ENCODE assay signal across 13 mouse cellular contexts in genomic region chr15:3720668-3721340, GRCm38 (mm10).
DNase-seq lines count a peak whose midpoint lies in the region; ATAC-seq lines count a peak whose summit lies in the region.
"Had no signal": no experiment of that assay in that cellular context is flagged by ENCODE, and none has a peak within 500 bp of the region (broad histone marks: within the 10 kb centered on the region; RNA-seq: fewer than 3 reads in every experiment).

No protein-coding gene starts in this region.

- H3K9me3 ChIP-seq in lung, embryonic 16.5 days (ENCODE audit: control insufficient read depth, low read length), result no peaks in the 10 kb centered on the region
- H3K9me3 ChIP-seq: limb, embryonic 12.5 days had no signal

- H3K4me2 ChIP-seq in lung, embryonic 16.5 days (ENCODE audit: low read depth, low read length), result no peak overlapping the region
- H3K4me2 ChIP-seq: heart, embryonic 13.5 days; limb, embryonic 12.5 days had no signal

- no peak overlapping the region for H3K4me3 ChIP-seq in lung, embryonic 16.5 days (ENCODE audit: low read length)
- H3K4me3 ChIP-seq: heart, embryonic 13.5 days; left cerebral cortex, adult 2 months; limb, embryonic 12.5 days had no signal

- H3K4me1 ChIP-seq in lung, embryonic 16.5 days (replicated peaks; ENCODE audit: control insufficient read depth, insufficient read depth, low read length), result no peaks in the 10 kb centered on the region
- H3K4me1 ChIP-seq: heart, embryonic 13.5 days; limb, embryonic 12.5 days had no signal

- no peak overlapping the region for H3K27ac ChIP-seq in lung, embryonic 16.5 days (ENCODE audit: low read length)
- H3K27ac ChIP-seq: heart, embryonic 13.5 days; left cerebral cortex, adult 2 months; limb, embryonic 12.5 days had no signal

- 73% methylated on average over 6 of the region's 6 CpGs for WGBS in lung, embryonic 16.5 days

- peak; percentile 35 for DNase-seq in kidney, adult 18-20 months
- DNase-seq in kidney, postnatal 10 days, result no peak
- no peak for DNase-seq in lung, postnatal 10 days
- peak; percentile 77 for DNase-seq in NIH3T3 (ENCODE audit: low read depth)
- DNase-seq in fibroblast of lung, adult 2 months (ENCODE audit: low read depth), result peak; percentile 29
- DNase-seq in cerebellum, postnatal 36 days, result no peak
- DNase-seq: adrenal gland, postnatal 25 days; cerebellum, adult 9-11 months; thymus, postnatal 4 days had no signal

- no peaks in the 10 kb centered on the region for H3K36me3 ChIP-seq in lung, embryonic 16.5 days (ENCODE audit: control insufficient read depth, insufficient read depth, low read length)
- H3K36me3 ChIP-seq: heart, embryonic 13.5 days; limb, embryonic 12.5 days had no signal

- no peaks in the 10 kb centered on the region for H3K27me3 ChIP-seq in lung, embryonic 16.5 days (ENCODE audit: control insufficient read depth, insufficient read depth, low read depth, low read length)
- H3K27me3 ChIP-seq: heart, embryonic 13.5 days; limb, embryonic 12.5 days had no signal

- peak; percentile 52; the same call in 1 of the 2 replicates for ATAC-seq in lung, embryonic 16.5 days (ENCODE audit: low read depth)

- H3K9ac ChIP-seq in lung, embryonic 16.5 days (ENCODE audit: low read length), result no peak overlapping the region
- H3K9ac ChIP-seq: heart, embryonic 13.5 days; limb, embryonic 12.5 days had no signal

Comparison
In these comparisons a context has a peak if more than half of its experiments do, and no peak if none do; other contexts are left out.
1. DNase-seq: peak in kidney, adult 18-20 months (single experiment), NIH3T3 (single experiment) and fibroblast of lung, adult 2 months (single experiment); none in kidney, postnatal 10 days (single experiment), lung, postnatal 10 days (single experiment) and cerebellum, postnatal 36 days (0 of 2).